Mouse (Mus musculus): ENCODE results near the gene Snn. TPM values are rescaled to one million over a fixed set of nuclear protein-coding genes. Genes with fewer than 3 reads are reported as not detected.

The Snn gene
- total and polyA plus RNA-seq, 3 experiments: 34.0 to 93.8 (median 53.1) TPM

GRCm38 (mm10) chr16:11050226-11050625 lies 10.5 kb upstream of the Snn start:
- H3K27ac ChIP-seq (ENCODE audit: insufficient read depth, low read depth): no peak overlapping the region
- H3K27me3 ChIP-seq (replicated peaks): no peaks in the 10 kb centered on the region
- H3K4me1 ChIP-seq (ENCODE audit: control insufficient read depth in 1 of 2, insufficient read depth in 2 of 2): peaks cover 6 to 10% of the 10 kb centered on the region in 2 experiments; a peak in 3 of 4 replicates
- TF ChIP-seq CHD1 (IDR thresholded peaks at IDR 0.05; ENCODE audit: low read depth, low read length): no peak
- no peak for TF ChIP-seq JUND (conservative IDR thresholded peaks at IDR 0.05; ENCODE audit: low read depth, low read length)
- no peak for TF ChIP-seq JUN (IDR thresholded peaks at IDR 0.05; ENCODE audit: insufficient read depth, low read depth, low read length)
- TF ChIP-seq MAFK (IDR thresholded peaks at IDR 0.05; ENCODE audit: insufficient replicate concordance, low read length): no peak
- TF ChIP-seq MXI1 (IDR thresholded peaks at IDR 0.05; ENCODE audit: low read depth, low read length): no peak
- TF ChIP-seq SMC3 (IDR thresholded peaks at IDR 0.05; ENCODE audit: low read depth, low read length): no peak
- no peak for TF ChIP-seq RCOR1 (conservative IDR thresholded peaks at IDR 0.05; ENCODE audit: low read depth, low read length)
- TF ChIP-seq ZC3H11A (IDR thresholded peaks at IDR 0.05; ENCODE audit: low read depth, low read length): no peak
- no peak for TF ChIP-seq HCFC1 (IDR thresholded peaks at IDR 0.05; ENCODE audit: low read depth, low read length)
- TF ChIP-seq ETS1 (conservative IDR thresholded peaks at IDR 0.05; ENCODE audit: low read depth, low read length): no peak
- TF ChIP-seq IRF4 (IDR thresholded peaks at IDR 0.05; ENCODE audit: low read depth, low read length): no peak
- H3K4me2 ChIP-seq (ENCODE audit: insufficient read depth, low read depth, poor library complexity, severe bottlenecking): no peak overlapping the region
- in situ Hi-C loops (cut with MboI; ENCODE audit: low pct_ligation_motif_present, low pct_unique_long_range_greater_than_20kb, low sequenced_read_pairs): no loop called here
- no peak overlapping the region for H3K4me3 ChIP-seq (replicated peaks in 1 of 3; ENCODE audit: low read depth in 2 of 3, low read length in 2 of 3, poor library complexity in 1 of 3)
- no peak for DNase-seq (ENCODE audit: extremely low read depth)
- dilution Hi-C loops (cut with MboI; ENCODE audit: extremely low pct_ligation_motif_present, extremely low pct_unique_long_range_greater_than_20kb, low sequenced_read_pairs): no loop called here
- no peak overlapping the region for H3K9ac ChIP-seq (ENCODE audit: insufficient read depth, low read depth)
- no peaks in the 10 kb centered on the region for H3K9me3 ChIP-seq (replicated peaks; ENCODE audit: low read length)
- H3K36me3 ChIP-seq (replicated peaks in 1 of 2; ENCODE audit: control insufficient read depth in 1 of 2, insufficient read depth in 1 of 2, low read length in 1 of 2): peaks cover 0 to 17% of the 10 kb centered on the region in 2 experiments
- no peaks in the 10 kb centered on the region for H3K79me2 ChIP-seq (replicated peaks; ENCODE audit: control insufficient read depth, extremely low read depth, insufficient read depth, poor library complexity, severe bottlenecking)

DNA sequence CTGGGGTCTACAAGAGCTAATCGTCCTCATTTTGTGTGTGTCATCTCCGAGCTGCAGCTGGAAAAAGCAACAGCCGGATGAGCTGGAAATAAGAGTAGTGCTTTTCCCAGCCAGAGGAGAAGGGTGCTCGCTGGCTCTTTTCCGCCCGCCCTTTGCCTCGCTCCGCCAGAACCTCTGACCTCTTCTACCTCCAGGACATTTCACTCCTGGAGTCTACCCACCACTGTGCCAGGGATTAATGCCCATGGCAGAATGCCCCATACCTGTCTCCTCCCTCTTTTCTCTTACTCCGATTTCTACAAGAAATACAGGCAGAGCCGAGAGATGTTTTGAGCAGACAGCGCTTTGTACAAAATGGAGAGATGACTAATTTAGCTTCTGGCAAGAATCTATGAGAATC lies 9.6 kb upstream of the Snn start:
- TF ChIP-seq ZNF384 (IDR thresholded peaks at IDR 0.05; ENCODE audit: low read depth, low read length) (no peak), MYC (IDR thresholded peaks at IDR 0.05; ENCODE audit: low read depth, low read length) (no peak), NELFE (IDR thresholded peaks at IDR 0.05; ENCODE audit: low read depth, low read length) (no peak), NRF1 (IDR thresholded peaks at IDR 0.05; ENCODE audit: low read depth, low read length) (no peak), CHD1 (IDR thresholded peaks at IDR 0.05; ENCODE audit: low read depth, low read length) (no peak), TBP (conservative IDR thresholded peaks at IDR 0.05; ENCODE audit: low read depth, low read length) (no peak), RAD21 (IDR thresholded peaks at IDR 0.05; ENCODE audit: low read depth, low read length) (no peak), MAFK (IDR thresholded peaks at IDR 0.05; ENCODE audit: insufficient replicate concordance, low read length) (no peak), BHLHE40 (IDR thresholded peaks at IDR 0.05; ENCODE audit: low read depth, low read length) (no peak), ZC3H11A (IDR thresholded peaks at IDR 0.05; ENCODE audit: low read depth, low read length) (no peak), E2F4 (IDR thresholded peaks at IDR 0.05; ENCODE audit: insufficient replicate concordance, low read depth, low read length) (no peak), MXI1 (IDR thresholded peaks at IDR 0.05; ENCODE audit: low read depth, low read length) (no peak), ELF1 (IDR thresholded peaks at IDR 0.05; ENCODE audit: low read depth, low read length) (no peak), KAT2A (IDR thresholded peaks at IDR 0.05; ENCODE audit: insufficient replicate concordance, low read length) (no peak), PAX5 (IDR thresholded peaks at IDR 0.05; ENCODE audit: low read length) (no peak), JUND (conservative IDR thresholded peaks at IDR 0.05; ENCODE audit: low read depth, low read length) (no peak), ZKSCAN1 (IDR thresholded peaks at IDR 0.05; ENCODE audit: borderline replicate concordance, low read depth, low read length) (no peak)
- in situ Hi-C loops (cut with MboI; ENCODE audit: low pct_ligation_motif_present, low pct_unique_long_range_greater_than_20kb, low sequenced_read_pairs) (no loop called here), dilution Hi-C loops (cut with MboI; ENCODE audit: extremely low pct_ligation_motif_present, extremely low pct_unique_long_range_greater_than_20kb, low sequenced_read_pairs) (no loop called here)
- no peak for DNase-seq (ENCODE audit: extremely low read depth)
- no peaks in the 10 kb centered on the region for H3K79me2 ChIP-seq (replicated peaks; ENCODE audit: control insufficient read depth, extremely low read depth, insufficient read depth, poor library complexity, severe bottlenecking)
- no peaks in the 10 kb centered on the region for H3K27me3 ChIP-seq (replicated peaks)
- no peak overlapping the region for H3K4me2 ChIP-seq (ENCODE audit: insufficient read depth, low read depth, poor library complexity, severe bottlenecking)
- no peak overlapping the region for H3K4me3 ChIP-seq (replicated peaks in 1 of 3; ENCODE audit: low read depth in 2 of 3, low read length in 2 of 3, poor library complexity in 1 of 3)
- H3K4me1 ChIP-seq (ENCODE audit: control insufficient read depth in 1 of 2, insufficient read depth in 2 of 2): peaks cover 9 to 17% of the 10 kb centered on the region in 2 experiments
- peaks cover 0 to 26% of the 10 kb centered on the region in 2 experiments for H3K36me3 ChIP-seq (replicated peaks in 1 of 2; ENCODE audit: control insufficient read depth in 1 of 2, insufficient read depth in 1 of 2, low read length in 1 of 2)
- H3K27ac ChIP-seq (ENCODE audit: insufficient read depth, low read depth): no peak overlapping the region
- no peak overlapping the region for H3K9ac ChIP-seq (ENCODE audit: insufficient read depth, low read depth)
- no peaks in the 10 kb centered on the region for H3K9me3 ChIP-seq (replicated peaks; ENCODE audit: low read length)

Measured in CH12.LX (cell line).